Mouse (Mus musculus) embryonic facial prominence, embryonic 10.5 days (tissue): ENCODE measurements around the gene 1810055G02Rik. TPM values are rescaled to one million over a fixed set of nuclear protein-coding genes. Genes with fewer than 3 reads are reported as not detected.
A peak's percentile ranks its signal among the peaks of the same experiment; 100 is the strongest.

Experiments
- DNase-seq: peaks from one replicate; pipeline ENCODE4 v3.0.0-alpha.2; 2017; ENCODE audit warnings: low spot score
- H3K27ac ChIP-seq: fragments of 300-500 bp; sonication (generic); replicated peaks from 2 replicates; pipeline ENCODE4 v1.5.1; 2016; ENCODE audit warnings: mild to moderate bottlenecking
- H3K27me3 ChIP-seq: fragments of 300-500 bp; sonication (generic); replicated peaks from 2 replicates; pipeline ENCODE4 v1.6.1; 2016; ENCODE audit warnings: low read depth, mild to moderate bottlenecking; ENCODE audit not compliant: poor library complexity, severe bottlenecking
- H3K36me3 ChIP-seq: fragments of 300-500 bp; sonication (generic); replicated peaks from 2 replicates; pipeline ENCODE4 v1.6.1; 2016; ENCODE audit warnings: mild to moderate bottlenecking, moderate library complexity
- H3K4me1 ChIP-seq: fragments of 300-500 bp; sonication (generic); 2 replicates; pipeline ENCODE4 v1.6.1; 2016
- H3K4me3 ChIP-seq: fragments of 300-500 bp; sonication (generic); 2 replicates; pipeline ENCODE4 v1.5.1; 2016; ENCODE audit warnings: mild to moderate bottlenecking, moderate library complexity
- H3K9me3 ChIP-seq: fragments of 300-500 bp; sonication (generic); 2 replicates; pipeline ENCODE4 v1.6.1; 2016; ENCODE audit warnings: mild to moderate bottlenecking
- WGBS: fragments of 180-500 bp; shearing (Covaris S2); methylation state at CpG from one replicate; pipeline ENCODE4 v1.1.7; 2016; 5-methylcytosine and 5-hydroxymethylcytosine counted together
- polyA plus RNA-seq: library from polyadenylated mRNA; unstranded; fragments of >200 nt; fragmentation: Nextera tagmentation; extraction: Ambion mirVana; gene quantifications from 2 replicates; pipeline ENCODE4 v1.2.1, GENCODE M21; 2016

1810055G02Rik gene
- polyA plus RNA-seq, 1 experiment from 2014 or later: 46.5 TPM

DNA sequence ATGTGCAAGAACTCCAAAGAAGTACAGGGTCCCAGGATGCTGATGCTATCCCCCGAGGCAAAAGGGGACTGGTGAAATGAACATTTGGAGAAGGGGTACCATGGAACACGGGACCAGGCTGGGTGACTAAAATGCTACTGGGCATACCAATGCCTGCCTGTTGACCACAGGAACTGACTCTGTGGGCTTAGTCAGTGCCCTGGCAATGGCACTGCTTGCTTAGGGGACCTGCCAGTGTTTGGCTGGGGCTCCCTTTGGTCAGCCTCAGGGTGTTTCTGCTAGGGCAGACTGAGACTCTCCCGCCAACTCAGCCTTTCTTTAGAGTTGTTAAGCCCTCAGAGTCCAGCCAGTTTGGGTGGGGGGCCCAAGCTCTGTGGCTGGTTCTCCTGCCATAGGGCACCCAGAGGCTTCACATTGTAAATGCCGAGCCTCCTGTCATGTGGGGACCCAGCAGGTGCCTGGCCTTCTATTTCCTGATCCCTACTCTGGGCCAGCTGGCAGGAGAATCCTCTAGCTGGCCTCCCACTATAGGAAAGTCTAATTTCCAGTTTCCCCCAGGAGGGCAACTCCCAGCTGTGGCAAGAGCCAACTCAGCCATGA lies 57.2 kb downstream of the 1810055G02Rik start:
- Histone ChIP-seq H3K4me1 (peaks cover 19% of the 10 kb centered on the region), H3K4me3 (no peak overlapping the region), H3K9me3 (no peaks in the 10 kb centered on the region), H3K27ac (no peak overlapping the region), H3K36me3 (peaks cover 6% of the 10 kb centered on the region; the same call in 1 of the 2 replicates), H3K27me3 (no peaks in the 10 kb centered on the region)
- no peak for DNase-seq
- WGBS: 84% methylated on average over 4 of the region's 4 CpGs

DNA sequence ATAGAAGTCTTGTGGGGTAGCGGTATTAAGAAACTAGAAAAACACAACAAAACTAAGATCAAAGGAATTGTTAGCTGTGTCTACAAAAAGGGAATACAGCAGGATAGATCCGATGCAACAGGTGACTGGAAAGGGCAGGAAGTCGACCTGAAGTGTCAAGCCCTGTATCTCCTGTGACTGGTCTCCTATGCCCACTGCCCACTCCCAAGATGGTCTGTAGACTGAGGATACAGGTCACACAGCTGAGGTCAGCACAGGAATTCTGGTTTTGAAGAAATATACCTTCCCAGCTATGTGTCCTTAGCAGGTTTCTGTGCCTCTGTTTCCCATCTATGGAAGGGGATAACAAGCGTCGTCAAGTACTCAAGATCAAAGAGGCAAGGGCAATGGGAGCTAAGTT lies 58.3 kb downstream of the 1810055G02Rik start:
- H3K27me3 ChIP-seq: no peaks in the 10 kb centered on the region
- no peak overlapping the region for H3K27ac ChIP-seq
- 89% methylated on average over 5 of the region's 5 CpGs for WGBS
- H3K4me1 ChIP-seq: peaks cover 19% of the 10 kb centered on the region
- H3K36me3 ChIP-seq: peaks cover 8% of the 10 kb centered on the region
- peak overlapping the region; percentile 99 for H3K4me3 ChIP-seq
- no peak for DNase-seq
- no peaks in the 10 kb centered on the region for H3K9me3 ChIP-seq

- Histone ChIP-seq H3K9me3 (no peaks in the 10 kb centered on the region), H3K36me3 (peaks cover 8% of the 10 kb centered on the region), H3K4me1 (peaks cover 19% of the 10 kb centered on the region), H3K27me3 (no peaks in the 10 kb centered on the region), H3K4me3 (peak within 1 kb of the TSS; percentile 99), H3K27ac (peak within 1 kb of the TSS; percentile 100)
- no peak for DNase-seq
- WGBS: under 1% methylated on average over 39 of the region's 39 CpGs
Measured at GRCm38 (mm10) chr19:3767276-3767780, 59.2 kb downstream of the 1810055G02Rik start, which contains the start of gene Kmt5b. Gene Kmt5b (plus strand): TSS chr19:3767421.

Other genes starting within 250 kb of the 1810055G02Rik start
- 70.6 and 73.9 TPM in 2 replicates for gene Ppp6r3, start 132.5 kb upstream of the 1810055G02Rik start, polyA plus RNA-seq
- 5.5 and 5.6 TPM in 2 replicates for gene Lrp5, start 21.7 kb upstream of the 1810055G02Rik start, polyA plus RNA-seq
- gene Kmt5b, start 59.1 kb downstream of the 1810055G02Rik start, polyA plus RNA-seq: 29.4 and 31.2 TPM in 2 replicates
- 50.0 and 51.8 TPM in 2 replicates for gene Chka, start 143.5 kb downstream of the 1810055G02Rik start, polyA plus RNA-seq
- 28.0 and 28.8 TPM in 2 replicates for gene Tcirg1, start 198.8 kb downstream of the 1810055G02Rik start, polyA plus RNA-seq
- 250 and 258 TPM in 2 replicates for gene Ndufs8, start 204.5 kb downstream of the 1810055G02Rik start, polyA plus RNA-seq
- 0.48 and 0.81 TPM in 2 replicates for gene Aldh3b1, start 221.5 kb downstream of the 1810055G02Rik start, polyA plus RNA-seq
- 7.3 and 8.4 TPM in 2 replicates for gene Unc93b1, start 226.9 kb downstream of the 1810055G02Rik start, polyA plus RNA-seq